In genomic region chr1:161180674-161181073, GRCm38 (mm10) we compare ENCODE assay signal across 9 mouse cellular contexts. TPM values are rescaled to one million over a fixed set of nuclear protein-coding genes. Genes with fewer than 3 reads are reported as not detected.
A peak's percentile ranks its signal among the peaks of the same experiment; 100 is the strongest.
DNase-seq lines count a peak whose midpoint lies in the region; ATAC-seq and TF ChIP-seq lines count a peak whose summit lies in the region.
"Had no signal": no experiment of that assay in that cellular context is flagged by ENCODE, and none has a peak within 500 bp of the region (broad histone marks: within the 10 kb centered on the region; RNA-seq: fewer than 3 reads in every experiment).

No protein-coding gene starts in this region.

- H3K4me2 ChIP-seq in liver, embryonic 12.5 days = no peak overlapping the region
- H3K4me2 ChIP-seq in heart, postnatal 0 days (ENCODE audit: low read depth, low read length) = no peak overlapping the region
- H3K4me2 ChIP-seq: midbrain, embryonic 12.5 days had no signal

- 38% methylated on average over 8 of the region's 8 CpGs for WGBS in liver, embryonic 12.5 days (ENCODE audit: insufficient replicate concordance)
- 53% methylated on average over 8 of the region's 8 CpGs for WGBS in heart, postnatal 0 days
- 51% methylated on average over 8 of the region's 8 CpGs for WGBS in limb, embryonic 10.5 days

- H3K27ac ChIP-seq in liver, embryonic 12.5 days = no peak overlapping the region
- H3K27ac ChIP-seq in heart, postnatal 0 days (ENCODE audit: low read depth) = no peak overlapping the region
- H3K27ac ChIP-seq in limb, embryonic 10.5 days = no peak overlapping the region
- H3K27ac ChIP-seq: midbrain, embryonic 12.5 days had no signal

- no peak for ATAC-seq in liver, embryonic 12.5 days
- ATAC-seq in heart, postnatal 0 days (ENCODE audit: insufficient read depth, low read depth) = no peak

- no peaks in the 10 kb centered on the region for H3K27me3 ChIP-seq in liver, embryonic 12.5 days (replicated peaks)
- no peaks in the 10 kb centered on the region for H3K27me3 ChIP-seq in heart, postnatal 0 days (ENCODE audit: control insufficient read depth, insufficient read depth, low read length)
- H3K27me3 ChIP-seq in limb, embryonic 10.5 days (ENCODE audit: low read depth, poor library complexity, severe bottlenecking) = no peaks in the 10 kb centered on the region
- H3K27me3 ChIP-seq: midbrain, embryonic 12.5 days had no signal

- no peak overlapping the region for H3K9ac ChIP-seq in liver, embryonic 12.5 days
- H3K9ac ChIP-seq in heart, postnatal 0 days (replicated peaks; ENCODE audit: low read depth, low read length) = no peak overlapping the region
- H3K9ac ChIP-seq: midbrain, embryonic 12.5 days had no signal

- TF ChIP-seq CTCF in heart, postnatal 0 days (IDR thresholded peaks at IDR 0.05; ENCODE audit: low read depth) = peak; percentile 44

- TF ChIP-seq EP300 in heart, postnatal 0 days (IDR thresholded peaks at IDR 0.05; ENCODE audit: low read depth) = no peak

- H3K4me3 ChIP-seq in liver, embryonic 12.5 days = no peak overlapping the region
- H3K4me3 ChIP-seq in heart, postnatal 0 days (ENCODE audit: low read depth, low read length) = no peak overlapping the region
- no peak overlapping the region for H3K4me3 ChIP-seq in limb, embryonic 10.5 days
- H3K4me3 ChIP-seq: midbrain, embryonic 12.5 days had no signal

- no peaks in the 10 kb centered on the region for H3K9me3 ChIP-seq in liver, embryonic 12.5 days (replicated peaks)
- peaks cover 10% of the 10 kb centered on the region for H3K9me3 ChIP-seq in heart, postnatal 0 days (replicated peaks; ENCODE audit: control insufficient read depth, low read length)
- H3K9me3 ChIP-seq in limb, embryonic 10.5 days (replicated peaks) = no peaks in the 10 kb centered on the region
- H3K9me3 ChIP-seq: midbrain, embryonic 12.5 days had no signal

- DNase-seq in liver (peak; percentile 82), MN1 (ENCODE audit: low spot score) (peak; percentile 58)
- peak; percentile 15 for DNase-seq in cerebellum, adult 11-12 months
- no peak for DNase-seq in heart, postnatal 0 days (ENCODE audit: low spot score)
- peak; percentile 75 for DNase-seq in limb, embryonic 10.5 days (ENCODE audit: low spot score)
- peak; percentile 66 for DNase-seq in retina, embryonic 14.5 days (ENCODE audit: low spot score)
- DNase-seq in Muller cell, postnatal 12 days (ENCODE audit: inconsistent ontology term) = no peak

- H3K36me3 ChIP-seq in liver, embryonic 12.5 days = no peaks in the 10 kb centered on the region
- H3K36me3 ChIP-seq in heart, postnatal 0 days (replicated peaks; ENCODE audit: control insufficient read depth, insufficient read depth, low read length) = no peaks in the 10 kb centered on the region
- no peaks in the 10 kb centered on the region for H3K36me3 ChIP-seq in limb, embryonic 10.5 days
- H3K36me3 ChIP-seq: midbrain, embryonic 12.5 days had no signal

- H3K4me1 ChIP-seq in liver, embryonic 12.5 days = no peaks in the 10 kb centered on the region
- H3K4me1 ChIP-seq in heart, postnatal 0 days (ENCODE audit: control insufficient read depth, insufficient read depth) = no peaks in the 10 kb centered on the region
- H3K4me1 ChIP-seq in limb, embryonic 10.5 days = no peaks in the 10 kb centered on the region
- H3K4me1 ChIP-seq: midbrain, embryonic 12.5 days had no signal

RNA-seq across cellular contexts. Expression of gene Tex50, which starts 21.6 kb away (rescaled TPM):
- polyA plus RNA-seq in liver, embryonic 12.5 days (2016; fragmentation: Nextera tagmentation; extraction: Ambion mirVana) = not detected in 2 replicates
- not detected in 2 replicates for total RNA-seq in heart, postnatal 0 days (2014; rRNA removed; ENCODE audit: low replicate concordance)
- not detected in 2 replicates for polyA plus RNA-seq in heart, postnatal 0 days (2015; fragmentation: Nextera tagmentation; extraction: Ambion mirVana)
- polyA plus RNA-seq in limb, embryonic 10.5 days (2016; fragmentation: Nextera tagmentation; extraction: Ambion mirVana) = 0.16 TPM in 1 of 2 replicates, not detected in the other

RNA-seq across cellular contexts. Expression of gene Ankrd45, which starts 38.2 kb away (rescaled TPM):
- polyA plus RNA-seq in liver, embryonic 12.5 days (2016; fragmentation: Nextera tagmentation; extraction: Ambion mirVana) = not detected in 2 replicates
- 5.1 and 5.9 TPM in 2 replicates for total RNA-seq in heart, postnatal 0 days (2014; rRNA removed; ENCODE audit: low replicate concordance)
- polyA plus RNA-seq in heart, postnatal 0 days (2015; fragmentation: Nextera tagmentation; extraction: Ambion mirVana) = 2.6 and 3.0 TPM in 2 replicates
- polyA plus RNA-seq in limb, embryonic 10.5 days (2016; fragmentation: Nextera tagmentation; extraction: Ambion mirVana) = 3.2 and 4.4 TPM in 2 replicates

RNA-seq across cellular contexts. Expression of gene Klhl20, which starts 49.4 kb away (rescaled TPM):
- 9.6 and 10.8 TPM in 2 replicates for polyA plus RNA-seq in liver, embryonic 12.5 days (2016; fragmentation: Nextera tagmentation; extraction: Ambion mirVana)
- total RNA-seq in heart, postnatal 0 days (2014; rRNA removed; ENCODE audit: low replicate concordance) = 9.8 and 11.1 TPM in 2 replicates
- 7.0 and 8.0 TPM in 2 replicates for polyA plus RNA-seq in heart, postnatal 0 days (2015; fragmentation: Nextera tagmentation; extraction: Ambion mirVana)
- 14.4 and 16.3 TPM in 2 replicates for polyA plus RNA-seq in limb, embryonic 10.5 days (2016; fragmentation: Nextera tagmentation; extraction: Ambion mirVana)

Comparison
In these comparisons a context has a peak if more than half of its experiments do, and no peak if none do; other contexts are left out.
1. DNase-seq: peak in liver (single experiment), MN1 (single experiment), cerebellum, adult 11-12 months (single experiment), limb, embryonic 10.5 days (single experiment) and retina, embryonic 14.5 days (single experiment); none in heart, postnatal 0 days (single experiment) and Muller cell, postnatal 12 days (single experiment).